Mouse (Mus musculus) spleen, adult 2 months (tissue): Measurements from ENCODE around the gene Ssbp4.

ENCODE experiments used
- CTCF ChIP-seq: fragments of 200-500 bp; IDR thresholded peaks from 2 replicates; pipeline ENCODE4 v1.5.1; 2011; ENCODE audit warnings: mild to moderate bottlenecking, inconsistent platforms; ENCODE audit not compliant: insufficient read depth, insufficient read length, insufficient replicate concordance; ENCODE audit errors: extremely low read depth
- POLR2A ChIP-seq: fragments of 200-500 bp; IDR thresholded peaks from 2 replicates; pipeline ENCODE4 v1.6.1; 2011; ENCODE audit warnings: low read depth, low read length, inconsistent platforms

- TF ChIP-seq CTCF (no peak), POLR2A (no peak)
Observed at GRCm38 (mm10) chr8:70615894-70616293, 7.2 kb upstream of the Ssbp4 start, which contains the start of gene Lrrc25.
